Mouse (Mus musculus) midbrain, embryonic 11.5 days (tissue): Measurements from ENCODE around the gene Kcnab3. TPM values are rescaled to one million over a fixed set of nuclear protein-coding genes. Genes with fewer than 3 reads are reported as not detected.

ENCODE experiments used
- ATAC-seq: fragments of 200-750 bp; cut with Nextera tagmentation; 2 replicates; pipeline ENCODE4 v1.8.0; 2017; ENCODE audit warnings: moderate TSS enrichment, moderate library complexity; ENCODE audit not compliant: low FRiP score
- DNase-seq: peaks from one replicate; pipeline ENCODE4 v3.0.0; 2015; ENCODE audit warnings: low spot score; ENCODE audit errors: missing footprints
- H3K27ac ChIP-seq: fragments of 300-500 bp; sonication (generic); 2 replicates; pipeline ENCODE4 v1.5.1; 2014; ENCODE audit warnings: low read depth, low read length
- H3K27me3 ChIP-seq: fragments of 300-500 bp; sonication (generic); 2 replicates; pipeline ENCODE4 v1.6.1; 2014; ENCODE audit warnings: mild to moderate bottlenecking, low read length, moderate library complexity, mixed read lengths; ENCODE audit not compliant: control insufficient read depth, insufficient read depth
- H3K36me3 ChIP-seq: fragments of 300-500 bp; sonication (generic); 2 replicates; pipeline ENCODE4 v1.6.1; 2014; ENCODE audit warnings: mild to moderate bottlenecking, low read length, moderate library complexity, mixed read lengths; ENCODE audit not compliant: control insufficient read depth, insufficient read depth
- H3K4me1 ChIP-seq: fragments of 300-500 bp; sonication (generic); 2 replicates; pipeline ENCODE4 v1.6.1; 2014; ENCODE audit warnings: low read length; ENCODE audit not compliant: control insufficient read depth, insufficient read depth
- H3K4me2 ChIP-seq: fragments of 300-500 bp; sonication (generic); 2 replicates; pipeline ENCODE4 v1.6.1; 2014; ENCODE audit warnings: mild to moderate bottlenecking, moderate library complexity
- H3K4me3 ChIP-seq: fragments of 300-500 bp; sonication (generic); 2 replicates; pipeline ENCODE4 v1.5.1; 2014; ENCODE audit warnings: low read depth, low read length
- H3K9ac ChIP-seq: fragments of 300-500 bp; sonication (generic); 2 replicates; pipeline ENCODE4 v1.6.1; 2014; ENCODE audit warnings: low read length
- H3K9me3 ChIP-seq: fragments of 300-500 bp; sonication (generic); 2 replicates; pipeline ENCODE4 v1.6.1; 2016; ENCODE audit warnings: low read length; ENCODE audit not compliant: control insufficient read depth
- WGBS: fragments of 180-500 bp; shearing (Covaris S2); extraction: QIAGEN DNeasy Blood & Tissue Kit; methylation state at CpG from one replicate; pipeline ENCODE4 v1.1.7; 2014; 5-methylcytosine and 5-hydroxymethylcytosine counted together
- polyA plus RNA-seq: library from polyadenylated mRNA; unstranded; fragments of >200 nt; fragmentation: Nextera tagmentation; extraction: Ambion mirVana; gene quantifications from 2 replicates; pipeline ENCODE4 v1.2.1, GENCODE M21; 2014

Kcnab3 gene
- polyA plus RNA-seq, 1 experiment from 2014 or later, result 2.9 TPM

- H3K27me3 ChIP-seq, result peaks cover 9% of the 10 kb centered on the region
- peaks cover 7% of the 10 kb centered on the region for H3K36me3 ChIP-seq
- WGBS, result 2% methylated on average over 98 of the region's 99 CpGs
- peak within 1 kb of the TSS; percentile 44; the same call in 1 of the 2 replicates for H3K27ac ChIP-seq
- no peaks in the 10 kb centered on the region; the same call in 1 of the 2 replicates for H3K9me3 ChIP-seq
- H3K9ac ChIP-seq, result peak within 1 kb of the TSS; percentile 74
- ATAC-seq (peak; percentile 89), DNase-seq (peak; percentile 98)
- peak within 1 kb of the TSS; percentile 80 for H3K4me2 ChIP-seq
- peaks cover 15% of the 10 kb centered on the region for H3K4me1 ChIP-seq
- peak within 1 kb of the TSS; percentile 53 for H3K4me3 ChIP-seq
These were observed 14.4 kb downstream of the Kcnab3 start, which contains the start of gene Rnf227 for GRCm38 (mm10) chr11:69340161-69341131. Gene Rnf227, plus strand, starts transcription at chr11:69340461.

GRCm38 (mm10) chr11:69346441-69346840 is 20.4 kb downstream of the Kcnab3 start:
- H3K27me3 ChIP-seq, result no peaks in the 10 kb centered on the region
- 91% methylated on average over 26 of the region's 26 CpGs for WGBS
- H3K4me1 ChIP-seq, result peaks cover 1% of the 10 kb centered on the region; the same call in 1 of the 2 replicates
- no peak overlapping the region for H3K4me3 ChIP-seq
- H3K27ac ChIP-seq, result no peak overlapping the region
- H3K9me3 ChIP-seq, result no peaks in the 10 kb centered on the region
- ATAC-seq, result no peak
- no peak overlapping the region for H3K4me2 ChIP-seq
- H3K9ac ChIP-seq, result no peak overlapping the region
- peaks cover 32% of the 10 kb centered on the region for H3K36me3 ChIP-seq
- no peak for DNase-seq

- Histone ChIP-seq H3K9me3 (no peaks in the 10 kb centered on the region), H3K4me2 (no peak overlapping the region), H3K36me3 (peaks cover 46% of the 10 kb centered on the region), H3K27ac (no peak overlapping the region), H3K9ac (no peak overlapping the region), H3K4me1 (no peaks in the 10 kb centered on the region), H3K27me3 (no peaks in the 10 kb centered on the region), H3K4me3 (no peak overlapping the region)
- ATAC-seq (no peak), DNase-seq (no peak)
- WGBS, result 87% methylated on average over 5 of the region's 5 CpGs
These were observed 30.5 kb downstream of the Kcnab3 start for GRCm38 (mm10) chr11:69356544-69356943.

GRCm38 (mm10) chr11:69357690-69358089 is 31.6 kb downstream of the Kcnab3 start:
- Histone ChIP-seq H3K4me1 (no peaks in the 10 kb centered on the region), H3K27ac (no peak overlapping the region), H3K36me3 (peaks cover 39% of the 10 kb centered on the region), H3K9ac (no peak overlapping the region), H3K4me3 (no peak overlapping the region), H3K4me2 (no peak overlapping the region), H3K27me3 (no peaks in the 10 kb centered on the region), H3K9me3 (no peaks in the 10 kb centered on the region)
- ATAC-seq (no peak), DNase-seq (no peak)
- 95% methylated on average over 12 of the region's 12 CpGs for WGBS

- Histone ChIP-seq H3K27me3 (no peaks in the 10 kb centered on the region), H3K9me3 (no peaks in the 10 kb centered on the region), H3K9ac (no peak overlapping the region), H3K4me3 (no peak overlapping the region), H3K4me1 (peaks cover 23% of the 10 kb centered on the region), H3K4me2 (no peak overlapping the region), H3K27ac (no peak overlapping the region), H3K36me3 (peaks cover 24% of the 10 kb centered on the region)
- no peak for DNase-seq
- ATAC-seq, result no peak
- 78% methylated on average over 7 of the region's 7 CpGs for WGBS
These were observed 36.0 kb downstream of the Kcnab3 start for GRCm38 (mm10) chr11:69362021-69362420.

GRCm38 (mm10) chr11:69362479-69362878 is 36.4 kb downstream of the Kcnab3 start:
- no peak for ATAC-seq

GRCm38 (mm10) chr11:69364376-69364775 is 38.3 kb downstream of the Kcnab3 start:
- H3K9ac ChIP-seq, result no peak overlapping the region
- H3K36me3 ChIP-seq, result peaks cover 13% of the 10 kb centered on the region
- no peak overlapping the region for H3K4me3 ChIP-seq
- no peak overlapping the region for H3K27ac ChIP-seq
- H3K4me1 ChIP-seq, result peaks cover 31% of the 10 kb centered on the region
- ATAC-seq (no peak), DNase-seq (no peak)
- WGBS, result 53% methylated on average over 8 of the region's 8 CpGs
- H3K27me3 ChIP-seq, result no peaks in the 10 kb centered on the region
- no peaks in the 10 kb centered on the region for H3K9me3 ChIP-seq
- no peak overlapping the region for H3K4me2 ChIP-seq

More at GRCm38 (mm10) chr11:69362479-69362878, 36.4 kb downstream of the Kcnab3 start:
- WGBS, result 80% methylated on average over 2 of the region's 2 CpGs
- DNase-seq, result no peak
- Histone ChIP-seq H3K27ac (no peak overlapping the region), H3K36me3 (peaks cover 22% of the 10 kb centered on the region), H3K4me3 (no peak overlapping the region), H3K4me1 (peaks cover 25% of the 10 kb centered on the region), H3K9ac (no peak overlapping the region), H3K9me3 (no peaks in the 10 kb centered on the region), H3K27me3 (no peaks in the 10 kb centered on the region), H3K4me2 (no peak overlapping the region)

- peak overlapping the region; percentile 99; the same call in 1 of the 2 replicates for H3K27ac ChIP-seq
- ATAC-seq, result no peak
- peaks cover 11% of the 10 kb centered on the region for H3K36me3 ChIP-seq
- no peaks in the 10 kb centered on the region for H3K9me3 ChIP-seq
- no peak overlapping the region for H3K4me3 ChIP-seq
- H3K27me3 ChIP-seq, result no peaks in the 10 kb centered on the region
- peaks cover 35% of the 10 kb centered on the region for H3K4me1 ChIP-seq
- WGBS, result 2% methylated on average over 6 of the region's 6 CpGs
- DNase-seq, result peak; percentile 90
- H3K4me2 ChIP-seq, result peak overlapping the region; percentile 94
- peak overlapping the region; percentile 50 for H3K9ac ChIP-seq
These were observed 38.9 kb downstream of the Kcnab3 start for GRCm38 (mm10) chr11:69364910-69365309.

GRCm38 (mm10) chr11:69365722-69366121 is 39.7 kb downstream of the Kcnab3 start:
- Histone ChIP-seq H3K27ac (peak overlapping the region; percentile 99; the same call in 1 of the 2 replicates), H3K27me3 (no peaks in the 10 kb centered on the region), H3K4me3 (peak overlapping the region; percentile 97), H3K4me2 (peak overlapping the region; percentile 94), H3K4me1 (peaks cover 39% of the 10 kb centered on the region), H3K36me3 (peaks cover 3% of the 10 kb centered on the region; the same call in 1 of the 2 replicates), H3K9me3 (no peaks in the 10 kb centered on the region), H3K9ac (peak overlapping the region; percentile 50)
- DNase-seq (peak; percentile 92), ATAC-seq (0 out of 2 replicates have a peak, but pooled peaks have one; percentile 1)
- 27% methylated on average over 6 of the region's 6 CpGs for WGBS
